Mouse (Mus musculus) midbrain, embryonic 16.5 days (tissue): ENCODE data around the gene Gm42791. TPM values are rescaled to one million over a fixed set of nuclear protein-coding genes. Genes with fewer than 3 reads are reported as not detected.

Experiments
- polyA plus RNA-seq: library from polyadenylated mRNA; unstranded; fragments of >200 nt; fragmentation: Nextera tagmentation; extraction: Ambion mirVana; gene quantifications from 2 replicates; pipeline ENCODE4 v1.2.1, GENCODE M21; 2015

Gm42791 gene
- polyA plus RNA-seq, 1 experiment from 2014 or later: 5.7 TPM

Other genes starting within 250 kb of the Gm42791 start
- 40.2 and 40.7 TPM in 2 replicates for gene Katnal1, start 65.8 kb downstream of the Gm42791 start, polyA plus RNA-seq
- 53.5 and 55.7 TPM in 2 replicates for gene Uspl1, start 189.2 kb upstream of the Gm42791 start, polyA plus RNA-seq
- gene Hmgb1, start 189.3 kb upstream of the Gm42791 start, polyA plus RNA-seq: 696 and 767 TPM in 2 replicates